Mouse (Mus musculus): ENCODE data around the gene Rpa1.

The Rpa1 gene

DNA sequence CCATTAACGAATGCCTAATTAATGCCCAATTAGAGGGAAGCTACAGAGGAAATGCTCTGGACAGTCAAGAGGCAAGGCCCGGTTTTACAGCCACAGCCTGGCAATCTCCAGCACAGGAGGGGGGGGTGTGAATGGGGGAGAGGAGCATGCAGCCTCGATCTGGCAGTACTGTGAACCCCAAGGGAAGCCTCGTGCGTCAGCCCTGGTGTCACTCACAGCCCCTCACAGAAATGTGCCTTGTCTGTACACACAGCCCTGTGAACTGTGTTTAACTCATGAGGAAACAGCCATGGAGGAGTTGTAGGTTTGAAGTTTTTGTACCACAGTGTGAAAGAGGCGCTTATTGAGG is 84.2 kb downstream of the Rpa1 start:
- in situ Hi-C loops (cut with MboI, MseI): no loop called here

DNA sequence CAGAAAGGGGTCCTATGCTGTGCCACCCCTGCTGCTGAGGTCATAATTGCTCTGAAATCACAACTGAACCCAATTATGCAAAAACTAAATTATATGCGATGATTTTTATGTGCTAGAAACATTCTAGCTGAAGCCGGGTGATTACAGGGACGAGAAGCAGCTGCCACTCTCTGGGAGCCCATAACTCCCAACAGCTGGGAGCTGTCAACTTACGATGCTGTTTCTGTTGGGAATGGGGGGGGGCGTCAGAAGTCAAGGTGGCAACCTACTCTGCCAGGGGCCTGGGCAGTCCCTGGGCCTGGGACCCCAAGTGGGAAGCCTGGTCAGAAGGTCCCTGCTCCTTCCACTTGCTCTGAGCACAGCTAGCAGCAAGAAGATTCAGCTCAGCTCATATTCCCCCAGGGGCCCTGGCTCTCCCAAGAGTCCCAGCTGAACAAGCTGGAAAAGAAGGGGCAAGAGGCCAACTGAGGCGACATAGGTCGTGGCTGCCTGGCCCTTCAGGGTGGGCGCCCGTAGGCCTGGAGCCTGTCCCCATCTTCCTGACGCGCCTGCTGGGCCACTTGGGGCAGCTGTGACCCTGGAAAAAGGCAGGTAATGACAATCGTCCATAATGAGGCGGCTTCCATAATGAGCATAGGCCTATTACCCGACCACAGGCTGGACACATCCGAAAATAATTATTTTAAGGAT is 84.7 kb downstream of the Rpa1 start:
- in situ Hi-C loops (cut with MboI, MseI): no loop called here

DNA sequence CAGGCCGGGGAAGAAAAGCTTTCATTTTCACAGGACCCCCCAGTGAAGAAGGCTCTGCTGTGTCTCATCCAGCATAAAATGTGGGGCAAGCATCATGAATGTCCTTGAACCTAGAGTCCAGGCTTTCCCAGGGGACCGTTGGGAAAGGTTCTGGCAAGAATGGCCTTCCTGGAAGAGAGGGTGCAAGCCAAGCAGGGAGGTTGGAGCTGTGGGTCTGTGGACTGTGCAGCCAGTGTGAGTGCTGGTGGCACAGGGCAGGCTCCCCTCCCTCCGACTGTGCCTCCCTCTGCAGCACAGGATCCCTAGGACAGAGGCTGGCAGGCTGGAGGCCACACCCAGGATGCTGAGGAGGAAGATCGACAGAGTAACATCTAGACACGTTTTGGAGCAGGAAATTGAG is 85.3 kb downstream of the Rpa1 start:
- in situ Hi-C loops (cut with MboI, MseI): no loop called here

DNA sequence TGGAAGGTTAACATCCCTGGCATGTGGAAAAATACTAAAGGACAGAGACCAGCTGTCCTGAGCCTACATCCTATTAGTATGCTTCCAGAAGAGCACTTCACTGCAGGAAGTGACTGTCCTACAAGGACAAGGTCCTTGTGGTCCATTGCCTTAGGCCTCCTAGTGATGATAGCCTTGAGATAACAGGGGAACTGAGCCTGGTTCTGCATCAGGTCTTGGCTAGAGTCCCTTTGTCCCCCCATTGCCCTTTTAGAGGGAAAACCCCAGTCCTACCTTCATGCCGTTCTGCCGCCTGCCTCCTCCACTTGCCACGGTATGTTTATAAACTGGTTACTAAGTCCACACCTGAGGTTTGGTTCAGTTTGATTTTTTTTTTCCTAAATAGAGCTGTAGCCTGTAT is 85.9 kb downstream of the Rpa1 start:
- in situ Hi-C loops (cut with MboI, MseI): no loop called here

DNA sequence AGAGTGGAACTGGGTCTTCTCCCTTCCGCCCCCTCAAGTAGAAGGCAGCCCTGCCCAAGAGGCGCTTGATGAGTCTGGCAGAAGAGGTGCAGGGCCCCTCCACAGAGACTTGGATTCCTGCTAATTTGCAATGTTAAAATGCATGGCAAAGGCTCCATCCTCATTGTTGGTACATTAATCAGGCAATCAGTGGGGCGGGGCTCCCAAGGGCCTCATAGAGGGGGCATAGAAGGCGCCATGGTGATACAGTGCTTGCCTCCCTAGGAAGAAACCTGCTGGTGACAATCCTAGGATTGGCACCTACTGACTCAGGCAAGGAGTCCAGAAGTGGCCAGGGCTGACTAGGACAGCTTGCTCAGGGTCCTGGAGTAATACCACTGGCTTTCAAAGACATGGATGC is 86.4 kb downstream of the Rpa1 start:
- in situ Hi-C loops (cut with MboI, MseI): no loop called here

DNA sequence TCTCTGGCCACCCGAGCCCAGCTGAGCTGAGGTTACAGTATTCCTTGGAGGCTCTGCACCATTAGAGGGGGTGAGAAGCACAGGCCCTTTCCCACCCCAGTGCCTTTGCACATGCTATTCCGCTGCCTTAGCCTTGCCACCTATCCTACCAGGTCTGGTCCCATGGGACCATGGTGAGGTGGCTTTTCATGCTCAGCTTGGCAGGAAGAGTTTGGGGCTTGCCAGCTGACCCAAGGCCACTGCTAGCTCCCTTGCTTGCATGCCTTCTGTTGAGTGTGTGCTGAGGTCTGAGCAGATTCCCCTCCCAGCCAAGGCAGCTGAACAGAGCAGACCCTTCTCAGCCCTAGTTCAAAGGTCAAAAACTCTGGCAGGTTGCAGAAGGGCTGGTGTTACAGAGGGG is 87.1 kb downstream of the Rpa1 start:
- in situ Hi-C loops (cut with MboI, MseI): no loop called here

DNA sequence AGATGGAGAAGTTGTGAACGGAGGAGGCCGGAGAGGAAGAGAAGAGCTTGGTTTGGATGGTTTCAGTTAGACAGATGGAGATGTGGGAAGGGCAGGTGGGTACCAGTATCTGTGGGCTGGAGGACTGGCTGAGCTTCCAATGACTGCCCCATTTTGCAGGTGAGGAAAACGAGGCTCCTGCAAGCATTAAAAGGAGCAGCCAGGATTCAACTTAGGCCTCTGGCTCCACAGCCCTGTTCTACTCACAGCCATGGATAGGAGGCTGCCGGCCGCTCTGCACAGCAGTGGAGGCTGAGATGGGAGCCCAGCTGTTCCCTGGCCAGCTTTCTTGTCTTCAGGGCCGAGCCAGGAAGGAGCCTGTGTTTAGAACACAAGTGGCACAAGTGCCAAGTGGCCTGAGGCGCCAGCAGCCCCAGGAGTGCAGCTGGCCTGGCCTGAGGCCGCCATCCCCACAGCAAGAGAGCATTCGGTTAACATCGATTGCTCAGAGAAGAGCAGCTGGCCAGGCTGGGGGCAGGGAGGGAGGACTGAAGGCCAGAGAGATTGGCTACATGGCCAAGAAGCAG is 88.0 kb downstream of the Rpa1 start:
- in situ Hi-C loops (cut with MboI, MseI): no loop called here

DNA sequence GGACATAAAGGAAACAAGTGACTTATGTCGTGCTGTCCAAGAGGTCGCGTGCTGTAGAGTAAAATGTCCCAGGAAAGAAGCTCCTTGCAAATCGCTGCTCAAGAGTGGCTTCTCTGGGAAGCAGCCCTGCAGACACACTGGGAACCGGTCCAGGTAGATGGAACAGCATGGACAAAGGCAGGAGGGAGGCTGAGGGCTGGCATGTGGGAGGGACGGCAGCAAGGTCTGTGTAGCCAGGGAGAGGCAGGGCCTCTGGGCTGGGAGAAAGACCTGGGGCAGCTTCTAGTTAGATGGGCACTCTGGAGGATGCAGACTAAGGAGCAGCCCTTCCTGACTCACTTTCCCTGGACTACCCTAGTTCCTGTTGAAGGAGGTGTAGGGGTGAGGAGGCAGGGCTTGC is 88.7 kb downstream of the Rpa1 start:
- in situ Hi-C loops (cut with MboI, MseI): no loop called here

DNA sequence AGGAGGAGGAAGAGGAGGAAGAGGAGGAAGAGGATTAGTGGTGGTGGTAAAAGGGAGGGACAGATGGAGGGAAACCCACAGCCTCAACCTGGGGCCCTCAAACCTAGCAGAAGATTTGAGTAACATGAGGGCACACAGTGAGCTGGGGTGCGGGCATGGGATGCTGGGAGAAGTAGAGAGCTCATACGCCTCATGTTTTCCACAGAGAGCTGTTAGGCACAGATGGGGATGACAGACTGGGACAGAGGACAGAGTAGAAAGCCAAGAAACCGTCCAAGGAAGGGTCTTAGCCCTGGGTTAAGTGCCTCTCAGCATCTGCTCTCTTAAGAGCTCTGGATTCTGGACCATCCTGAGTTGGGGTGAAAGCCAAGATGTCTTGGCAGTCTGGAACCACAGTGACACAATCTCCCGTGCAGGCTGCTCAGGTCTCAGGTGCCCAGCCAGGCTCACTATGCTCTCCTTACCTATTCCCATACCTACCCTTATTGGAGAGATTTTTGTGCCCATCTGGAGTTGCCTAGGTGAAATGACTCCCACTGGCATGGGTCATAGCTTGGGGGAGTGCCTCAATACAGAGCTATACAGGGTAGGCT is 91.0 kb downstream of the Rpa1 start:
- in situ Hi-C loops (cut with MboI, MseI): no loop called here

DNA sequence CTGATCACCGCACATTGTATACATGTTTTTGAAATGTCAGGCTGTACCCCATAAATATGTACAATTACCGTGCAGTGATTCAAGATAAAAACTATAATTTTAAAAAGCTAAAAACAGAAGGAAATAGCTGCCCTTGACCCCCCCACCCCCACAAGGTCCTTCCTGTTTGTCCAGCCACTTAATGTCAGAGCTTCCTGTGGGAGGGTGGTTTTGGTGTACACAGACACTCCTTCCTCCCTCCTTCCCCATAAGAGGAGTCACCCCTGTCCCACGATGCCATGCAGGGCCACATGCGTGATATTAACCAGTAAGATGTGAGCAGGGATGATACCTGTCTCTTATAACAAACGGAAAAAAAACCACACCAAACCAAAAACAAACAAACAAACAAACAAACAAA is 92.8 kb downstream of the Rpa1 start:
- in situ Hi-C loops (cut with MboI, MseI): no loop called here

DNA sequence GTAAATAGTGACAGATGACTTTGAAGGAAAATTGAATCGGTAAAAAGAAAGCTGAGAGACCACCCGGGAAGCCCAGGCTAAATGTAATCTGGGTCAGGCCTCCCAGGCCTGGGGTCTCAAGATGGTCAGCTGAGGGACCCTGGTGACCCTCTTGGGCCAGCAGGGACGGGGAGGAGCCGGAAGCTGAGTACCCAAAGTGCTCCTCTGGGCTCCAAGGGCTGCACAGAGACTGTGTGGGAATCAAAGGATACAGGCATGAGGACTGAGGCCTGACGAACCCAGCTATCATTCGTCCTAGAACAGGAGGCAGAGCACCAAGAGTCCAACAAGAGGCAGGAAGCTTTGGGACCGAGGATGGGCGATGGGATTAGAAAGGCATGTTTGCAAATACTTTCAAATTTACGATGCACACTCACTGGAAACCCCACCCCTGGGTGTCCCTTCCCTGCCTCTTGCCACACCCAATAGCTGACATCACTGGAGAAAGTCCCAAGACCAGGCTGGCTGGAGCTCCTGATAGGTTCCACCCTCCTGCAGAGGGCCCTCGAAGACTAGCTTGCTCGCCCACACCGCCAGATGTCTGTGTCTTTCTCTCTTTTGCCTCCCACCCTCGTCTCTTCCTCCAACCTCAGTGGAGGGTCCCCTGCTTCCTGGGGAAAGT is 93.7 kb downstream of the Rpa1 start:
- in situ Hi-C loops (cut with MboI, MseI): no loop called here

DNA sequence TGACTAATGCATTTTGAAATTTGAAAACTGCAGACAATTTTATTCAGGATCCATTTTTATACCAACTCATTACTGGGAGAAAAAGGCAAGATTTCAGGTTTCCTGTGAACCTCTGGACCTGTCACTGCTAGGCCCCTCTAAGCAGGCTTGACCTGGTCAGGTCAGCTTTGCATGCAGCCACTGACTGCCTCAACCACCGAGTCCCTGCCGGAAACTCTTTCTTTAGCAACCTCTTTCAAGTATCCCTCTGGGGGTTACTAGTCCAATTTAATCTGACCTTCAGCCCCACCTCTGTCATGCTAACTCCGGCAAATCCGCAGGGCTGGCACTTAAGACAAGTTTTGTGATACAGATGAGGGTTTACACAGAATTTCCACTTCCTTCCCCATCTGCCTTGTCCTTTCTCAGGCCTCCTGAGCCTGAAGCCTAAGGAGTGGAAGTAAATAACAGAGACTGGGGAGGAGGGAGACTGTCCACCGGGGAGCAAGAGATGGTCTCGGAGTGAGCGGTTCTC is 96.5 kb downstream of the Rpa1 start:
- in situ Hi-C loops (cut with MboI, MseI): no loop called here

DNA sequence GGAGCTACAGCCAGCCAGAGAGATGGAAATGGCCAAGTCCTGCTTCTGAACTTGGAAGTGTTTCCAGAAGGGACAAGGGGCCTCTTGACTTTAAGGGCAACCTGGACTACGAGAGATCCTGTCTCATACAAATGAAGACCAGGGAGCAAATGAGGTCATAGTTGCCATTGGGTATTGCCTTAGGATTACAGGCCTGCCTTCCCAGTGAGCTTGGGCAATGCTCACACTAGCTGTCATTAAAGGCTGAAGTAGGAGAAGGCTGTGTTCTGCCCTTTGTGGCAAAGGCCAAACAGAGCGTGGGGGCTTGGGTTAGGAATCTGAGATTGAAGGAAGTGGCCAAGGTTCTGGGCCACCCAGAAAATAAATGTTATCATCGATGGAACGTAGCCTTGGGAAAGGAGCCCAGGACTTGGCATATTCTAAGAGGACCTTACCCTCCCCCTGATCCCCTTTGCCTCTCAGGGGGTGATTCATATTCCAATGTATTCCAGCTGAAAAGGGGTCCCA is 97.1 kb downstream of the Rpa1 start:
- in situ Hi-C loops (cut with MboI, MseI): no loop called here

DNA sequence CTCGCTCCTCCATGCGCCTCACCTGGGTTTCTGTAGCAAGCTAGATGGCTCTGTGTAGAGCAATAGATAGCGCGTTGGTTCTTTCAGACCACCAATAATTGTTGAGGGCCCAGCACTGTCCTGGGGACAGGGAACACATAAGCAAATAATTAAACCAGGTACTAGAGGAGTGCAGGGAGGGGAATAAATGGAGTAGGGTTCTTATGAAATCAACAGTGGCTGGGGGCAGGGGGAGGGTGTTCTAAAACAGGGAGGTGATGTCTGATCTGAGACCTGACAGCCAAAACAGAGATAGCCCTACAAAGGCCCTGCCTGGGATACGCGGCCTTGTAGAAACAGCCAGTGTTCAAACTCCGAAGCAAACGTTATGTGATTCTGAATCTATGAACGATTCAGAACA is 98.5 kb downstream of the Rpa1 start:
- in situ Hi-C loops (cut with MboI, MseI): no loop called here
